Mouse (Mus musculus): ENCODE measurements around the gene Cav3.
A peak's percentile ranks its signal among the peaks of the same experiment; 100 is the strongest.

Gene Cav3

GRCm38 (mm10) chr6:112495219-112495618, 35.9 kb downstream of the Cav3 start:
- no peak for DNase-seq

DNA sequence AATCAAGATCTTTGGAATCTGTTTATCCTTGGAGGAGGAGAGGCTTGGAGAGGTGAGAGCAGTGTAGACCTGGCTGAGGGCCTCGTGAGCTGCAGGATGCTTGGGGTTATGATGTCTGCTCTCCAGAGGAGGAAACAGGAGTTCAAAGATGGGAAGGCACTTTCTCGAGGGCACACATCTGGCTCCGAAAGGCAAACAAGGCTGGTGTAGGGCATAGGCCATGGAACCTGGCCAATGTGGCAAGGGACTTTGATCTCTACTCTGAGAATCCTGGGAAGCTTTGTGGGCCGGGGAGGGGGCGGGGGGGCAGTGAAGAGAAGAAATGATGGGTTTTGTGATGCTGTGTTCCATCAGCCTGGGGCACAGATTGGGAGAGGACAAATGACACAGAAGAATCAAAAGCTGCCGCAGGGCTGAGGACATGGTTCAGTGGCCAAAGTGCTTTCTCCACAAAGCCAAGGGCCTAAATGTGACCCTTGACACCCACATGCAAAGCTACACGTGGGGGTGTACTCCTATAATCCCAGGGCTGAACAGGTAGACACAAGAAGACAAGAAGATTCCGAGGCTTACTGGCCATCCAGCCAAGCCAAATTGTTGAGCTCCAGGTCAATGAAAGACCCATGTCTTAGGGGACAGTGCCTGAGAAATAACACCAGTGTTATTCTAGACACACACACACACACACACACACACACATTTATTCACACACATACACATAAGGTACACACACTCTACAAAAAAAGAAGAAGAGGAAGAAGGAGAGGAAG, 37.2 kb downstream of the Cav3 start:
- DNase-seq = no peak

- no peak for DNase-seq
Observed at GRCm38 (mm10) chr6:112497456-112497855, 38.2 kb downstream of the Cav3 start.

DNA sequence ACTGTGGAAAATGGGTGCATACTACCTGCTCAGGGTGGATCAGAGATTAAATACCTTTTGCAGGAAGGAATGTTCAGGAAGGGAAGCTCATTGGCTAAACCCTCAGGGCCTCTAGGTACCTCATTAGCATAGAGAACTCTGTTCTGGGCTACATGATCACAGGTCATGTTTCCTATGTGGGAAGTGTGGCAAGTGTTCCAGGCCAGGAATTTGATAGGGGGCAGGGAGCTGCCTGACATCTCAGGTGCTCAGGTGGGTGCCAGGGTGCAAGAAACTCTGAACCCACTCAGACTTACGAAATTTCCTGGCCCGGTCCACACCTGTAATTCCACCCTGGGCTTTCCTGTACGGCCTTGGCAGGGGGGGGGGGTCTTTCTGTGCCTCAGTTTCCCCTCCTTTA, 39.4 kb downstream of the Cav3 start:
- DNase-seq = no peak

DNA sequence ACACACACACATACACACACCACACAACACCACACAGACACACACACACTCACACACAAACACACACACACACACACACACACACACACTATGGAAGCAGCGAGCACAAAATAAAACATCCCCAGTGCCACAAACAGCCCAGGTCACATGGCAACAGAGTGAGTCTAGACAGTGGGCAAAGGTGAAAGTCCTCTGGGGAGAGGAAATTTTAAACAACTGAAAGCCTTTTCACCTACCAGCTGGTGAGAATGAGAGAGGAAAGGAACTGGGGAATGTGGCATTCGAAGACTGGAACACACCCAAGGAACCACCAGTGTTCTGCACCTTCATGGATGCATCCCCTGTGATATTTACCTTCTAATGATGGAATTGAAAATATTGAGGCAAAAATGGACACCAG, 40.2 kb downstream of the Cav3 start:
- no peak for DNase-seq

GRCm38 (mm10) chr6:112501156-112501555, 41.9 kb downstream of the Cav3 start:
- DNase-seq = no peak

- DNase-seq = peak; percentile 56
Observed at GRCm38 (mm10) chr6:112507617-112508016, 48.3 kb downstream of the Cav3 start.

DNA sequence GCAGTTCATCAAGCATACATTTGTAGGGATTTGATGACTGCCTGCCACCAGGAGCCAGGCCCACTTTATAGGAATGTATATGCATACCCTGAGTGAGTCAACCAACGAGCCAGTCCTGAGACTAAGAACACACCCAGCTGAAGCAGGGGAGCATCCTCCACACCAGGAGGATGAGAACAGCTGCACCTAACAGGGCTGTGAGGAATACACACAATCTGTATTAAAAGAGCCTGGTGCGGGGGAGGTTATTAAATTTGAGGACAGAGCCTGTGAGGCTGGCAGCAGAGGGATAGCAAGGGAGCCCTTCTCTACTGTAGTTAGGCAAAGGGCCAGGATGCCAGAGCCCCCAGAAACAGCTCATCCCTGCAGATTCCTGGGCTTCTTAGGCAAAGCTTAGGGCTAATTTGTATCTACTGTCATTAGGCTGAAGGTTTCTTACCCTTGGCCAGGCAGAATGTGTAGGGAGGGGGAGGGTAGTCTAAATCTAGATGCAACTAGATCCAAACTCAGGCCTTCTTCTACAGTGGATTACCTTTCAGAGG, 50.4 kb downstream of the Cav3 start:
- no peak for DNase-seq

GRCm38 (mm10) chr6:112510346-112510745, 51.0 kb downstream of the Cav3 start:
- no peak for DNase-seq

GRCm38 (mm10) chr6:112514591-112514990, 55.3 kb downstream of the Cav3 start:
- no peak for DNase-seq

DNA sequence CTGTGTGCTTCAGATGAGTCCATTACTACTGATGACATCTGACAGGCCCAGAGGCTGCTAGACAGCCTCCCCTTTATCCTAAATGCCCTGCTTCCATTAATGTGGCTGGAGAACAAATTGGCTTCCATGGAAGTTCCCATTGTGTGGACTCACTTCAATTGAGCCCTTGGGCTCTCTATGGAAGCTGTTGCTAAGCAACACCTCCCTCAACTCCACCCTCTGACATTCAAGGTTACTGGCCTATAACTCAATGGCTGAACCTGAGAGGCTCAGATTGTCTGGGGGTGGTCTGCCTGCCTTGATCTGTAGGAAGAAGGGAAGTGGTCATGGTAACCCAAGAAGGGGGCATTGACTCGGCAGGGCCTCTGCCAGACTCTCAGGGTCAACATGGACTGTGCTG, 57.2 kb downstream of the Cav3 start:
- no peak for DNase-seq

- no peak for DNase-seq
Observed at GRCm38 (mm10) chr6:112517572-112517971, 58.3 kb downstream of the Cav3 start.

DNA sequence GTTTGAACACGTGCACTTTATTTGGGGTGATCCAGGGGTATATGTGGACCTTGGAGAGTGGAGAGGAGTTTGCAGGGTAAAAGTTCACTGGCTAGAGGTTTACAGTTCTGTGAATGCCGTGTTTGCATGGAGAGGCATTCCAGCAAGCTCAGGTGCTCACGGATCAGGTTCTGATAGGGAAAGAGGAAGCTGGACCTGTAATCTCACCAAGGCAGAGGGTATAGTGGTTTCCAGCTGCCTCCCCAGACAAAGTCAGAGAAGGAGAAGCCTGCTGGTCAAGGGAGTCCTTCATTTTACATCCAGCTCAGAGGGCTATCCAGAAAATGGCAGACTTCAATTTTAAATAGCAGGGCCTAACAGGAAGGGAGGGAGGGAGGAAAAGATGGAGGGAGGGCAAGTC, 58.7 kb downstream of the Cav3 start:
- DNase-seq = no peak

Data from right cerebral cortex, adult 18-20 months (tissue).